Mouse (Mus musculus): ENCODE measurements around the gene Dazl.

Gene Dazl

DNA sequence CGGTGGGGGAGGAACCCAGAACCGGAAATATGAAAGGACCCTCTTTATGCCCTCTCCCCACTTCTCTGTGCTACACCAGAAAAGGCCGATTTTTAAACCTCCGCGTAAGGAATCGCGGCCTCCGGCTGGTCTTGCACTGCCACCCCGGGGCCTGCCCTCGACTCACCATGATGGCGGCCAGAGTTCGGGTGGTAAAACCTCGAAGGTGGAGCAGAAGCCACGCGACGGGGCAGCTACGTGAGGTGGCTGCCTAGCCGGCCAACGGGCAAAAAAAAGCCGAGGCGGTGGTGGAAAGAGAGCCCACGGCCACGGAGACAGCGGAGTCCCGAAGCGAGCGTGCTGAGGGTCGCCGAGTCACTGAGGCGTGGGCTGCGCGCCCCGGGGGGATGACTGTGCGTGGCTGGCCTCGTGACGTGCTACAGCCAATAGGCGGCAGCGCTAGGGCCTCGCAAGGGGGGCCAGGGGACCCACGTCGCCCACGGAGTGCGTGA is at the start of gene Dazl:
Gene Dazl (minus strand): TSS at position 396 of the 491 bp plus-strand sequence.
- peak in 1 of 2 experiments; percentile 28 for DNase-seq (ENCODE audit: low spot score in 2 of 2)

DNA sequence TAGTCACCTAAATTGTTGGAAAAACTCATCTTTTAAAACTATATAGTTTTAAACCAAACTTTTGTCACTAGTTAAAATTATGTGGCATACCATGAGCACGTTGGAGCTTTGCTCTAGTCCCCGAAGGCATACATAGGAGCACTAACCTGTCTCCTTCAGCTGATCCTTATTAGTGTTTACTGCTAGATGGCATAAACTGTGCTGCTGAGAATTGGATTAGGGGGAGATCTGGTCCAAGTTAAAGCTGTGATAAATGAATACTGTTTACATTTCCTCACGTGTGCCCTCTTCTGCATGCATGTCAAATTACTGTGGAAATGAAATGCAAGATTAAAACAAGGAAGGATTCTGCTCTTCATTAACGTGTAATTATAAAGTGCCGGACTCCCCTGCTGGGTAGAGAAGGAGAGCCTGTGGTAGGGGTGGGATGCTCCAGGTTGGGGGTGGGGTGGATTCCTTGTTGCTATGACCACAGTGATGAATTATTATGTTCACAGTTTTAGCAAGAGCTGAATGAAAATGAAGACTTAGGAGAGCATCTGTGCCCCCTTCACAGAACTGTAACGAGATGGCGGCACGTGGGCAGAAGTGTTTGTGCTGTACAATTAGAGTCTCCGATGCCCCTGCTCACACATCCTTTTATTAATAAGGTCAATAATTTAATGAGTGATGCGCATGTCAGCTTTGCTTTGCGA is 48.6 kb upstream of the Dazl start:
- DNase-seq (ENCODE audit: low spot score in 2 of 2) = no peak

DNA sequence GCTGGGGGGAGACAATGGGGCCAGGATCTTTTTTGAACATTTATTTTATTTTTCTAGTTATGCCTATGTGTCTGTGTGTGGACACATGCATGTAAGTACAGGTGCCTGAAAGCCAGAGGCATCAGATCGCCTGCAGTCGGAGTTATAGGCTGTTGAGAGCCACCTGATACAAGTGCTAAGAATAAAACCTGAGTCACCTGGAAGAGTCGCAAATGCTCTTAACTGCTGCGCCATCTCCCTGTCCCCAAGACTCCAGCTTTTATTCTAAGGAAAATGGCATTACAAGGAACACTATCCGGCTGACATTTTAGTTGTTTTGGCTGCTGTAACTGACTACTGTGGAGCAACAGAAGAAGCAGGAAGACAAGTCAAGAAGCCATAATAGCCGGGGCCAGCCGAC is 45.5 kb upstream of the Dazl start:
- no peak for DNase-seq (ENCODE audit: low spot score in 2 of 2)

DNA sequence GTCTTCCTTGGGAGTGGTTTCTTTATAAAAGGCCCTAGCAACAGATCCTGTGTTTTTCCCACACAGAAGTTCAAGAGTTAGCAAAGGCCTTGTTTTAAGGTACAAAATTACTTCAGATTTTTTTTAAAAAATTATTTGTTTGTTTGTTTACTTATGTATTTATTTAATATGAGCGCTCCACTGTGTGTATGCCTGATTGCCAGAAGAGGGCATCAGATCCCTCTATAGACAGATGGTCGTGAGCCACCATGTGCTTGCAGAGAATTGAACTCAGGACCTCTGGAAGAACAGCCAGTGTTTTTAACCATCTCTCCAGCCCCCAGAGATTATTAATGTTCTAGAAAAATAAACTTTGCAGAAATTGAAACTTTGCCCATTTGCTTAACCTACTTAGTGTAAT is 42.3 kb upstream of the Dazl start:
- DNase-seq (ENCODE audit: low spot score in 2 of 2) = no peak

DNA sequence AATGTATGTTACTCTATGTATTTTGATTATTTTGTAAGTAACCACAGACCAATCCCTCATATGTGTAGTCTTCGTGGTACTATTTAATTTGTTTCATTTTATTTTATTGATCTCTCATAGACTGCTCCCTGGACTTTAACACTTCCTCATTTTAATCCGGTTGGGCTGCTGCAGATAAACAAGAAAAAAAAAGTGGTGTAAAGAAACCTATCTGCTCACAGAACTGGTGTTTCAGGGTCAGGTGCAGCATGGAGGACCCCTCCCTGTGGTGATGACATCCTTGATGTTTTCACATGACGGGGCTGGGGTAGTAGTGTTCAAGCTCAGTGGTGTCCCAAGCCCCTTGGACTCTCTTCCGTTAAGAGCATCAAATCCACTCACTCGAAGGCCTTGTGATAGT is 41.3 kb upstream of the Dazl start:
- DNase-seq (ENCODE audit: low spot score in 2 of 2) = no peak

DNA sequence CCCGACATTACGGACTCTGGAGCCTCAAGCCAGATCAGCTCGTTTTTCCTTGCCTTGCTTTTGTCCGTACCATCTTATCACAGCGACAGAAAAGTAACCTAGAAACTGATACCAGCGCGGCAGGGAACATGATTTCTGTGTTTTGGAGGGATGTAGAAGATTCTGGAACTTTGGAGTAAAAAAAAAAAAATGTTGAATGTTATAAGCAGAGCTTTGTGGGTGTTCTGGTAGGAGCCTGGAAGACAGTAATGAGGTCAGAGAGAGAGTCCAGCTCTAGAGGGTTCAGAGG is 38.5 kb upstream of the Dazl start:
- DNase-seq (ENCODE audit: low spot score in 2 of 2) = no peak

DNA sequence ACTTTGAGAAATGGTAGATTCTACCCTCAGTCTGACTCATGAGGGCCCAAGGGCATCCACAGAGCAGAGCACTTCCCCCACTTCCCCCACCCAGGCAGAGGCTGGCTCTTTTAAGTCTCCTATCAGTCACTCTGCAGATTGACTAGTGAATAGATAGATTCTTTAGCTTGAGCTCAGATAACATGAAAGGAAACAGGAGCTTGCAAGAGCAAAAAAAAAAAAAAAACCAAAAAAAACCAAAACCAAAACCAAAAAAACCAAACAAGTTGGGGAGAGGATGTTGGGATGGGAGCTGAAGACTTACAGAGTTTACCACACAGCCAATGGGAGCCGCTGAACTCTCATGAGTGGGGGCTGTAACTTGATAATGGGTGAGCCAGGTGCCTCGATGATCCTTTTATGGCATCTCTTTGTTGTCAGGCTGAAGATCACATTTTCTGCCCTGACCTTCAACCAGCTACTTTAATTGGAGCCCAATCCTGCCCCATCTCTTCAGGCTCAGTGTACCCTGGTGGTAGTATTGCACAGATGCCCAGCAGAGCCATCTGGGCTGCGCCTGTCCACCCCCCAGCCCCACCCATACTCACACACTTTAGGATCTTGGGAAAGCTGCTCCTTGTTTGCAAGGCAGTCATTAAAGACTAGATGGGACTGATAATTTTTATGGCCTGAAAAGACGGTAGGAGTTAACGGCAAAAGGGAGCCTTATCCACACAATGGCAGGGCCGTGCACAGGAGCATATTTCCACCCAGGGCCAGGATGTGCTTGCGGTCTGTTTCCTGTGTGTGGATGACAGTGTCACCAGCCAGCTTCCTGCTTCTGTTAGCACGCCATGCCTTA is 38.0 kb upstream of the Dazl start:
- peak in 1 of 2 experiments; percentile 31 for DNase-seq (ENCODE audit: low spot score in 2 of 2)

DNA sequence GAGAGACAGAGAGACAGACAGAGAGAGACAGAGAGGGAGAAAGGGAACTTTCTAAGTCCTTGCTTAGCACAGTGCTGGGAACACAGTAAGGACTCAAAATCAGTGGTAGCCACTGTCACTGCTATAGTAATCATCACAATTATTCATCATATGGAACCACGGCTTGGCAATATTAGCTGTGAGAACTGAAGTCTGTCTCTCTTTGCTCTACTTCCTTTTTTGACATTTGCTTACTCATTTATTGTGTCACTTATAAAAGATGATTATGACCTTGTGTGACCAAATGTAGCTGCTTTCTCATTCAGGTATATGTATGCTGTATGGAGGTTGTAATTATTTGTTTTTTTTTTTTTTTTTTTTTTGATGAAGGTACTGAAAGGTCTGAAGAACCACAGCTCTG is 36.8 kb upstream of the Dazl start:
- DNase-seq (ENCODE audit: low spot score in 2 of 2) = no peak

DNA sequence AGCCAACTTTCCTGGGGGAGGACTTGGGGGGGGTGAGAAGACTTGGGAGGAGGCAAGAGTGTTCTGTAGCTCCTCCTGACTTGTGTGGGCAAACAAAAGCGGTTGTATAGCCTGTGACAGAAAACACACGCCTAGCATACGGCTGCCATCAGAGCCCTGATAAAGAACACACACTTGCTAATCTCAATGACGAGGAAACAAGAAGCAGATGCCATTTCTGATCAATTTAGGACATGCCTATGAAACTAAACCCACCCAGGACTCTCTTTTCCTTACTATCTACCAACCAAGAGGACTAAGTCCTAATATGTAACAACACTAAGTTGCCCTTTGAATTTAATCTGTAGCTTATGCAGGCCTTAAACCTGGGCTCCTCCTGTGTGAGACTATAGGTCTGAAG is 31.2 kb upstream of the Dazl start:
- no peak for DNase-seq (ENCODE audit: low spot score in 2 of 2)

DNA sequence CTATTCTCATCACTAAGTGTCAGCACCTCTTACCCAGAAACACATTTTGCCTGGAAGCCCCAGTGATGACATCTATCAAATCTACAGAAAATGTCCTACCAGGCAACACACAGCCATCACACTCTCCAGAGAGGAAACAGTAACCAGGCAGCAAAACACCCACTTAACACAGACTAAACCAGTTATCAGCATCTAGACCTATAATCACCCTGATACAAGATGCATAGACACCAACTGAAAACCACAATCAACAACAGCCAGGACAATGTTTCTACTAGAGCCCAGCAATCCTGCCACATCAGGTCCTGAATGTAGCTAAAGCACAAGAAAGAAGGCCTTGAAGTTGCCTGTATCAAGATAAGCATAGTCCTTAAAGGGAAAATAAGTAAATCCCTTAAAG is 25.4 kb upstream of the Dazl start:
- DNase-seq (ENCODE audit: low spot score in 2 of 2) = no peak

DNA sequence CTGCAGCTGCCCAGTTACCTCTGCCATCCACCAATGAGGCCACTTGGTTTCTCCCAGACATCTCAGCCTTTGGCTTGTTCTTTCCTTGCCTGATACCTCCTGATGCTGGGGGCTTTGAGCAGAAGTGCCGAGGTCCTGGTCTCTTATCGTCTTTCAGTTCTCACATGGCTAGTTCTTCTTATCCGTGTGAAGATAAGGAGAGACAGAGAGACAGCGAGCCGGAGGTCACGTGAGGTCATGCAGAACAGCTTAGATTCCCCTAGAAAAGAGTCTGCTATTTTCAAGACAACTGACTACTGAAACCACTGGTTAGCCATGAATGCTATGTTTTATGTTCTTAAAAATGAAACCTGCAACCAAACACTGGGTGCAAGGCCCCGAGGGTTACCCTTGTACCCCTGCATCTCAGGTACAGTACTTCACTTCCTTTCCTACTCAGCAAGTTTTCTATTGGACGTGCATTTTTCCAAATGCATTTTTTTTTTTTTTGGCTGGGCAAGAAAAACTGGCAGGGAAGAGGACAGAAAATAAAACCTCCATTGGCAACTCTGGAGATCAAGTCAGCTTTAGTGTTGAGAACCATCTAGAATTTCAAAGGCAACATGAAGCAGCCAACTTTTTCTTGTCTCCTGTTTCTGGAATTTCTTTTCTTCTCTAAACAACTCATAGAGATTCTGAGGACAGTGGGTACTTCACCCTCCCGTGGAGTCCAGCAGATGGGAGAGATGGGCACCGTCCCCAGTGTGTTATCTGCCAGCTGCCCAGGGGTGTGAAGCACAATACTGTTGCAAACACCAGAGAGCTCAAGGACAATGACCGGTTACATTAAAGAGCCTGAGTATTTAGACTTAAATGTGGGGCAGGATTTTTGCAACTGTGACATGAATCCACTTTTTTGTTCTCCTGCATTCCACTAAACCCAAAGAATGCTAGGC is 23.0 kb upstream of the Dazl start:
- no peak for DNase-seq (ENCODE audit: low spot score in 2 of 2)

DNA sequence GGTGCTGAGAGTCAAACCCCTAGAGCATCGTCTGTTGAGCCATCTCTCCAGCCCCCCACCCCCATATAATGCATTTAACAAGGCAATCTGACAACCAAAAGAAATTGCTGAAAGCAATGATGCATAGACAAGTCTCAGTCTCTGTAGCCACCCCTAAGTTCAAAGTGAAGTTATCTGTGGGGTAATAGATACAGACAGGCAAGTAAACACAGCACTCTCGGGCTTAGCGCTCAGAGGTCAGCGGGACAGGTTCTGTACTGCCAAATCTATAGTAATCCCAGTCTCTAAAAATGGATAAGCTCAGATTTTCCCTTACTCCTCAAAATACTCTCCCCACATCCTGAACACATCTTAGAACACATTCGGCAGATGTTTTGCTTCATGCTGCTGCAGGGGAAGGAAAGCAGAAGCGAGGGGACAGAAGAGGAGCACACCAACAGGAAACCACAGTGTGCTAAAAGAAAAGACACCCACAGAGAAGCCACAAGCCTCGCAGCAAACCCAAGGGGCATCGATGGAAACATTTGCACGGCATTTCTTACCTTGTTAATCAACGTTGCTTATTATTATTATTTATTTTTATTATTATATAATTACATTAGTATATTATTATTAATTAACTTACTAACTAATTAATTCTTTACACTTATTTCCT is 16.8 kb upstream of the Dazl start:
- DNase-seq (ENCODE audit: low spot score in 2 of 2) = no peak

DNA sequence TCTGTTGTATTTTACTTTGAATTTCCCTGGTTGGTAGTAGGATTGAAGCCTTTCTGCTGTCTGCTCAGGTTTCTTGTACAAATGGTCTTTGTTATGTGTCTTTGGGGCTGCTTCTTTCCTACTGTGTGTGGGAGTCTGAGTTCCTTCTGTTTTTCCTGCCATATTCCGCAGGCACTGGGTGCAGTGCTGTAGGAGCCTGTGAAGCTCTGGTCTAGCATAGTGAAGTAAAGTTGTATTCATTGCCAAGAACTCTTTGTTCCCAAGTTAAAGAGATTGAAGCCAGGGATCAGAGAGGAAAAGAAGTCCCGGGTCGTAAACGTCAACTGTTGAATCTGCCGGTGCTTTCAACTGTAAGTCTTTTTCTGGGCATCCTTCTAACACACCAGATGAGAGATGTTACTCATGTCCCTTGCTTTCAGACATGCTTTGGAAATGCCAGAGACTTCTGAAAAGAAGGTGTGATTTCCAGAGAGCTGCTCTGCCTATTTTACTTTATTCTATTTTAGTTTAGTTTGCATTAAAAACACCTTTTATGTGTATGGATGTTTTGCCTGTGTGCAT is 16.2 kb upstream of the Dazl start:
- no peak for DNase-seq (ENCODE audit: low spot score in 2 of 2)

DNA sequence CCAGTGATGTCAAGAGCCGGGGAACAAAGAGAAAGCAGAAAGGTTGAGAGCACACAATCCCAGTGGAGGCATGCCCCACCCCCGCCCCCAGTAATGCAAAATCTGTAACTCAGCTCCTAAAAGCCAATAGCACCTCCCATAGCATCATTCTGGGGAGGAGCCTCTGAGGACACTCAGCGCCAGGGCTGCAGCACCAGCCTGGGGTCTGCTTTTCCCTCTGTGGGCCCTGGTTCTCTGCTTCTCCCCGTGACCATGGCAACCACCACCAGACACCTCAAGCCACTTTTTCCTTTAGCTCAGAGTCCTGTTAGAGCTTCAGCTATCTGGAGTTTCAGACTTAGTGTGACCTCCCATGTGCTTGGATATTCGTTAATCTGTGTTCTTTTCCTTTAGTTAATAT is 15.4 kb upstream of the Dazl start:
- no peak for DNase-seq (ENCODE audit: low spot score in 2 of 2)

DNA sequence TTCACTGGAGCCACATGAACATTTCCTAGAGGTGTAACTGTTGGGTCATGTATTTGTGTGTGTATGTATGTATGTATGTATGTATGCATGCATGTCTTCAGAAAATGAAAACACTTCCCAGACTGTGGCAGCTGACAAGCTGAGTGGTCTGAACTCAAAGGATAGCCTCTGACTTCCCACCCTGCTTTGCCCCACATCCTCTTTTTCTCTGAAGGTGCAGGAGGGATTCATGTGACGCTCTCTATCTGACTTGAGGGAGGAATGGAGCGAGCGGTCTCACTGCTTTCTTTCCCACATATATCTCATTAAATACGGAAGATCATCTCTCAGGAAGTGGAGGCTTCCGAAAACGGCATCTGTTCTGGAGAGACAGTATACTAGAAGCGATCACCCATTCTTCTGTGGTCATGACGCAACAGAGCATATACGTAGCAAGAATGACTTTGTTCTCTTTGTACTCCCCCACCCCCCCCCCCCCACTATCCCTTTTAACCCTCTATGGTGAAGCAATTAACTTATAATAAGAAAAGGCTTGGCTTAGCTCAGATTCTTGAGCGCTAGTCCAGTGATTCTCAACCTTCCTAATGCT is 14.7 kb upstream of the Dazl start:
- no peak for DNase-seq (ENCODE audit: low spot score in 2 of 2)

DNA sequence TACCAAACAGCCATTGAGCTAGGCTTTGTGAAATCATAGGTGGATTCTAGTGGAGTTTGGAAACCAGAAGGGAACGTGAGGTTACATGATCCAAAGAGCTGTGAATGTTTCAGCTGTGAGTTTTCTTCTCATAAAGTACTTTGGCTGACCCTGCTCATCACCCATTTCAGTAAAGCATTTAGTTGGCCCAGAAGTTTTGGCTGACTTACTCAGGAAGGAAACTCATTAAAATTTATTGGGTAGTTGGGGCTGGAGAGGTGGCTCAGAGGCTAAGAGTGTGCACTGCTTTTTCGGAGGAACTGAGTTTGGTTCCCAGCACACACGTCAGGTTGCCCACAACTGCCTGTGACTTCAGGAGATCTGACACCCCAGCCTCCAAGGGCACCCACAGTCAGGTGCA is 9.4 kb upstream of the Dazl start:
- DNase-seq (ENCODE audit: low spot score in 2 of 2) = no peak

DNA sequence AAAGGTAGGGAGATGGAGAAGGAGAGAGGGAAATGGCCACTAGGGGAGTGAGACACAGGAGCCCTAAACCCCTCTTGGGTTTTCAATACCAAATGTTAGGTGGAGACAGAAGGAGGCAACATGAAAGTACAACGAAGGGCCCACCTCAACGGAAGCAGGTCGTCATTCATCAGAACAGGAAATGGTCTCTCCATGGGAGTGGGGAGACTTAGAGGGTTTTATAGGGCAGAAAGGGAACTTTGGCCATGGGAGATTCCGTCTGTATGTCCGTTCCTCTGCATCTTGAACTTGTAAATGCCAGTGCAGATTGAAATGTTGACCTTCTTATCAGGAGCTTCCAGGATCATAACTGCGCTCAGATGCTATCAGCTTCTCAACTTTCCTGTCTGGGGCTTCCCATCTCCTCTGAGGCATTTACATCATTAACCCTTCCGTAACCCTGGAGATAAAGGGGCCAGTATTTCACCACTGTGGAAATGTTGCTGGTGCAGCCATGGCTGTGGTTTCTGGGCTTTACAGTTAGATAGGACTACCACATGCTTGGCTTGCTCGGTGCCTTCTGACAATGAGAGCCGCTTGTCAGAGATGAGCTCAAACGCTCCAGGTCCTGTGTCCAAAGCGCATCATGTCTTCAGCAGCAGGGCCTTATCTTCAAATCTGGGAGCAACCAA is 6.9 kb upstream of the Dazl start:
- DNase-seq (ENCODE audit: low spot score in 2 of 2) = no peak

DNA sequence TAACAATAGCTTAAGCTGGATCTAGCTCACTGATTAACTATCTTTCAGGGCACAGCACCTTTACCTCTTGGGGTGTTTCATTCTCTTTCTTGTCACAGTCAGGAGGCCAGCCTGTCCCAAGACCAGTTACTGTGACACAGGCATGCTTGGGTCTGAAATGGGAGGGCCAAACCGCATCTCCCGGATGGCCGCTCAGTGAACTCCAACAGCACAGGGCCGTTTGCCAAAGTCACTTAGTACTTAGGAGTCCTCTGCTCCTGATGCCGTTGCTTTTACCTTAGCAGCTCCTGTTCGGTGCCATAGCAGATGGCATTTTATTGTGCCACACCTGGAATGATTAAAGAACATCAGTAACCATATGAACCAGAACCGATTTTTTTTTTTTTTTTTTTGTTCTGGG is 5.4 kb upstream of the Dazl start:
- DNase-seq (ENCODE audit: low spot score in 2 of 2) = no peak

DNA sequence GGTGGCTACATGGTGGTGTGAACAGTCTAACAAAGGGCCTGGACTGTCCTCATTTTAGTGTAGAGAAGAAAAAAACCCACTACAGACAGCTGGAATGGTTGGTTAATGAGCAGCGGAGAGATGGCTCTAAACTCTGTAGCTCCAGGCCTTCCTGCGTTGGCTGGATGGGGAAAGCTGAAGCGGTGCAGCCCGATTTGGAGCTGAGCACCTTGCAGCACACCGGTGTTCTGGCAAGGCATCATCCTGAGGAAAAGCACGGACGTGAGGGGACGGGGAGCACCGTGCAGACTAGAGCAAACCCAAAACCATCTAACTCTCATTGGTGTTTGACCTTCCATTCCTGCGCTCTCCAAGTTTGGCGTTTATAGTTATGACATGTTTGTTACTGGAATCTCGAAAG is 1.3 kb upstream of the Dazl start:
- no peak for DNase-seq (ENCODE audit: low spot score in 2 of 2)

DNA sequence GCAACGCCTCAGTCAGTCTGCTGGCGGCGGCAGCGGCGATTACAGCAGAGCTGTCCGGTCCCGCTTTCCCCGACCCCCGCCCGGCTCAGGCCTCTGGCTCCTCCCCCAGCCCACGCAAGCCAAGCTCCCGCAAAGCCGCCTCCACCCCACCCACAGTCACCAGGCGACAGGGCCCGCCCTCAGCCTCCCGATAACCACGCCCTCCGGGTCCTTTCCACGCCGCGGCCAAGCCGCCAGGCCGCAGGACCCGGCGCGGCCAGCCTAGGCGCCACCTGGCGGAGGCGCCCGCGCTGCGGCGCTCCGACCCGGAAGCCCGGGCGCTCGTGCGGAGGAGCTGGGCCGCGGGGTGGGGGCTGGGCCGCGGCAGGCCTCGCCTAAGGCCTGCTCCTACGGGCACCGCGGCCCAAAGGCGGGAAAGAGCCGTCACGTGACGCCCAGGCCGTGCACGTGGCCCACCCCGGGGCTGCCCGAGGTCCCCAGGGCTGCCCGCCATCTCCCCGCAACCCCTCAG is 720 bp downstream of the Dazl start:
- peak; percentile 85 to 94 for DNase-seq (ENCODE audit: low spot score in 2 of 2)
